Mouse (Mus musculus) midbrain, embryonic 16.5 days (tissue): Measurements from ENCODE around the gene Ip6k1. TPM values are rescaled to one million over a fixed set of nuclear protein-coding genes. Genes with fewer than 3 reads are reported as not detected.

Experiments used
- ATAC-seq: fragments of 200-750 bp; cut with Nextera tagmentation; 2 replicates; pipeline ENCODE4 v1.8.0; 2017; ENCODE audit warnings: moderate TSS enrichment
- H3K27ac ChIP-seq: fragments of 300-500 bp; sonication (generic); 2 replicates; pipeline ENCODE4 v1.5.1; 2014; ENCODE audit warnings: mild to moderate bottlenecking, low read length, mixed read lengths
- H3K27me3 ChIP-seq: fragments of 300-500 bp; sonication (generic); 2 replicates; pipeline ENCODE4 v1.6.1; 2014; ENCODE audit warnings: low read depth, low read length, mixed read lengths; ENCODE audit not compliant: control insufficient read depth, insufficient read depth
- H3K36me3 ChIP-seq: fragments of 300-500 bp; sonication (generic); 2 replicates; pipeline ENCODE4 v1.6.1; 2014; ENCODE audit warnings: mild to moderate bottlenecking, low read length, moderate library complexity, mixed read lengths; ENCODE audit not compliant: control insufficient read depth, insufficient read depth
- H3K4me1 ChIP-seq: fragments of 300-500 bp; sonication (generic); 2 replicates; pipeline ENCODE4 v1.6.1; 2014; ENCODE audit warnings: mild to moderate bottlenecking, low read length, mixed read lengths; ENCODE audit not compliant: control insufficient read depth, insufficient read depth
- H3K4me2 ChIP-seq: fragments of 300-500 bp; sonication (generic); 2 replicates; pipeline ENCODE4 v1.6.1; 2014; ENCODE audit warnings: mild to moderate bottlenecking, low read length, mixed read lengths
- H3K4me3 ChIP-seq: fragments of 300-500 bp; sonication (generic); 2 replicates; pipeline ENCODE4 v1.5.1; 2014; ENCODE audit warnings: low read depth, mild to moderate bottlenecking, low read length, moderate library complexity, mixed read lengths
- H3K9ac ChIP-seq: fragments of 300-500 bp; sonication (generic); 2 replicates; pipeline ENCODE4 v1.6.1; 2014; ENCODE audit warnings: low read depth, low read length, mixed read lengths
- H3K9me3 ChIP-seq: fragments of 300-500 bp; sonication (generic); replicated peaks from 2 replicates; pipeline ENCODE4 v1.6.1; 2014; ENCODE audit warnings: mild to moderate bottlenecking, low read length, mixed read lengths; ENCODE audit not compliant: control insufficient read depth, poor library complexity, severe bottlenecking
- WGBS: fragments of 180-500 bp; shearing (Covaris S2); extraction: QIAGEN DNeasy Blood & Tissue Kit; methylation state at CpG from one replicate; pipeline ENCODE4 v1.1.7; 2014; 5-methylcytosine and 5-hydroxymethylcytosine counted together
- polyA plus RNA-seq: library from polyadenylated mRNA; unstranded; fragments of >200 nt; fragmentation: Nextera tagmentation; extraction: Ambion mirVana; gene quantifications from 2 replicates; pipeline ENCODE4 v1.2.1, GENCODE M21; 2015

Gene Ip6k1
- polyA plus RNA-seq, 1 experiment from 2014 or later = 118 TPM

- Histone ChIP-seq H3K27ac (no peak overlapping the region), H3K36me3 (no peaks in the 10 kb centered on the region), H3K4me2 (no peak overlapping the region), H3K9ac (no peak overlapping the region), H3K4me3 (no peak overlapping the region), H3K27me3 (no peaks in the 10 kb centered on the region), H3K4me1 (peaks cover 21% of the 10 kb centered on the region), H3K9me3 (no peaks in the 10 kb centered on the region)
- ATAC-seq = no peak
- WGBS = 26% methylated on average over 5 of the region's 5 CpGs
Observed at GRCm38 (mm10) chr9:107963700-107964099, 38.6 kb upstream of the Ip6k1 start.

GRCm38 (mm10) chr9:107964681-107965080 is 37.6 kb upstream of the Ip6k1 start:
- Histone ChIP-seq H3K4me3 (no peak overlapping the region), H3K27me3 (no peaks in the 10 kb centered on the region), H3K27ac (no peak overlapping the region), H3K4me1 (peaks cover 21% of the 10 kb centered on the region), H3K36me3 (no peaks in the 10 kb centered on the region), H3K4me2 (no peak overlapping the region), H3K9ac (no peak overlapping the region), H3K9me3 (no peaks in the 10 kb centered on the region)
- WGBS = 95% methylated on average over 9 of the region's 9 CpGs
- no peak for ATAC-seq

- no peak overlapping the region for H3K27ac ChIP-seq
- H3K27me3 ChIP-seq = no peaks in the 10 kb centered on the region
- no peaks in the 10 kb centered on the region for H3K9me3 ChIP-seq
- H3K4me1 ChIP-seq = peaks cover 8% of the 10 kb centered on the region
- 91% methylated on average over 10 of the region's 10 CpGs for WGBS
- no peak overlapping the region for H3K4me2 ChIP-seq
- H3K9ac ChIP-seq = no peak overlapping the region
- no peak for ATAC-seq
- 0 out of 2 replicates have a peak, but pooled peaks cover 2% of the 10 kb centered on the region for H3K36me3 ChIP-seq
- H3K4me3 ChIP-seq = no peak overlapping the region
Observed at GRCm38 (mm10) chr9:107966676-107967075, 35.6 kb upstream of the Ip6k1 start.

GRCm38 (mm10) chr9:107967437-107967836 is 34.9 kb upstream of the Ip6k1 start:
- peaks cover under 1% of the 10 kb centered on the region; the same call in 1 of the 2 replicates for H3K4me1 ChIP-seq
- no peak overlapping the region for H3K9ac ChIP-seq
- H3K27me3 ChIP-seq = no peaks in the 10 kb centered on the region
- WGBS = 90% methylated on average over 6 of the region's 6 CpGs
- H3K27ac ChIP-seq = no peak overlapping the region
- no peak overlapping the region for H3K4me3 ChIP-seq
- no peaks in the 10 kb centered on the region for H3K9me3 ChIP-seq
- 0 out of 2 replicates have a peak, but pooled peaks cover 2% of the 10 kb centered on the region for H3K36me3 ChIP-seq
- ATAC-seq = no peak
- H3K4me2 ChIP-seq = no peak overlapping the region

GRCm38 (mm10) chr9:107968531-107968930 is 33.8 kb upstream of the Ip6k1 start:
- H3K27me3 ChIP-seq = no peaks in the 10 kb centered on the region
- H3K9me3 ChIP-seq = no peaks in the 10 kb centered on the region
- no peaks in the 10 kb centered on the region for H3K4me1 ChIP-seq
- H3K36me3 ChIP-seq = 0 out of 2 replicates have a peak, but pooled peaks cover 2% of the 10 kb centered on the region
- no peak overlapping the region for H3K9ac ChIP-seq
- H3K27ac ChIP-seq = no peak overlapping the region
- 94% methylated on average over 7 of the region's 7 CpGs for WGBS
- H3K4me3 ChIP-seq = no peak overlapping the region
- no peak for ATAC-seq
- no peak overlapping the region for H3K4me2 ChIP-seq

- Histone ChIP-seq H3K9me3 (no peaks in the 10 kb centered on the region), H3K4me1 (no peaks in the 10 kb centered on the region), H3K27me3 (no peaks in the 10 kb centered on the region), H3K27ac (no peak overlapping the region), H3K9ac (no peak overlapping the region), H3K36me3 (0 out of 2 replicates have a peak, but pooled peaks cover 2% of the 10 kb centered on the region), H3K4me2 (no peak overlapping the region), H3K4me3 (no peak overlapping the region)
- 91% methylated on average over 5 of the region's 5 CpGs for WGBS
- no peak for ATAC-seq
Observed at GRCm38 (mm10) chr9:107970311-107970710, 32.0 kb upstream of the Ip6k1 start.

GRCm38 (mm10) chr9:107971690-107972541 is 30.4 kb upstream of the Ip6k1 start:
- H3K9ac ChIP-seq = no peak overlapping the region
- no peak overlapping the region for H3K27ac ChIP-seq
- no peaks in the 10 kb centered on the region for H3K9me3 ChIP-seq
- H3K36me3 ChIP-seq = 0 out of 2 replicates have a peak, but pooled peaks cover 2% of the 10 kb centered on the region
- whole genome bisulfite sequencing = 87% methylated on average over 8 of the region's 8 CpGs
- ATAC-seq = no peak
- H3K4me1 ChIP-seq = no peaks in the 10 kb centered on the region
- no peak overlapping the region for H3K4me3 ChIP-seq
- H3K4me2 ChIP-seq = no peak overlapping the region
- no peaks in the 10 kb centered on the region for H3K27me3 ChIP-seq

- Histone ChIP-seq H3K4me1 (no peaks in the 10 kb centered on the region), H3K36me3 (0 out of 2 replicates have a peak, but pooled peaks cover 2% of the 10 kb centered on the region), H3K4me2 (no peak overlapping the region), H3K27me3 (no peaks in the 10 kb centered on the region), H3K27ac (no peak overlapping the region), H3K9ac (no peak overlapping the region), H3K9me3 (no peaks in the 10 kb centered on the region), H3K4me3 (no peak overlapping the region)
- no peak for ATAC-seq
- 86% methylated on average over 10 of the region's 10 CpGs for WGBS
Observed at GRCm38 (mm10) chr9:107974491-107975171, 27.7 kb upstream of the Ip6k1 start.
